Mouse (Mus musculus): ENCODE data around the gene Adsl. TPM values are rescaled to one million over a fixed set of nuclear protein-coding genes. Genes with fewer than 3 reads are reported as not detected.

Gene Adsl
- 10 to 100 TPM; 20.2 to 24.3 TPM for total RNA-seq (2023)

GRCm38 (mm10) chr15:80948145-80949135 lies at the start of gene Adsl:
Gene Adsl (plus strand): TSS chr15:80948490.

GRCm38 (mm10) chr15:80977620-80978334 lies 29.5 kb downstream of the Adsl start, which contains the start of gene Sgsm3:
Gene Sgsm3 (plus strand): TSS chr15:80977765.

Other genes starting within 250 kb of the Adsl start
- 100 to 1,000 TPM; 188 to 215 TPM for gene Tnrc6b, start 237.2 kb upstream of the Adsl start, total RNA-seq (2023)
- 1 to 10 TPM; 7.2 to 7.4 TPM for gene Sgsm3, start 29.3 kb downstream of the Adsl start, total RNA-seq (2023)
- gene Mrtfa, start 242.3 kb downstream of the Adsl start, total RNA-seq (2023): 100 to 1,000 TPM; 191 to 216 TPM

Measured in neutrophil, adult 83 days (primary cell).